Comparison of ENCODE assay signal across 11 mouse cellular contexts in the genomic region with DNA sequence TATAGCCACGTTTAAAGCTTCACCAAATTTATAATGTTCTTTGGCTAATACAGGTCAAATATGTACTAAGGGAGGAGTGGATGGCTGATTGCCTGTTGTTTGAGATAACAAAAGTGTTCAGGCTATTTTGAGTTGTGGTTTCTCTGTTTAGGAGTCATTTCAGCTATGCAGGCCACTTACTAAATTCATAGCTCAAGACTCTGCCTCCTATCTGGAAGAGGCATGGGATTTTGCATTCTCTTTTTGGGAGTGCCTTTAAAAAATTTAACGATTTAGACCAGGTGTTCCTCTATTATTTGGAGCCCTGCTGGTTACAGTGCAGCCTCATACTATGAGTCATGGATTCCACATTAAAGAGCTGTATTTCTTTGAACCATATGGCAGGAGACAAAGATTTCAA. TPM values are rescaled to one million over a fixed set of nuclear protein-coding genes. Genes with fewer than 3 reads are reported as not detected.
DNase-seq lines count a peak whose midpoint lies in the region; ATAC-seq and TF ChIP-seq lines count a peak whose summit lies in the region.
"Had no signal": no experiment of that assay in that cellular context is flagged by ENCODE, and none has a peak within 500 bp of the region (broad histone marks: within the 10 kb centered on the region; RNA-seq: fewer than 3 reads in every experiment).

No protein-coding gene starts in this region.

- intact Hi-C loops in gastrocnemius, postnatal 14 days (cut with DNase I; ENCODE audit: low total_unique reads) = no loop called here

- H3K27ac ChIP-seq in lung, embryonic 15.5 days = peak overlapping the region; percentile 57
- peak overlapping the region; percentile 15 for H3K27ac ChIP-seq in stomach, embryonic 16.5 days (ENCODE audit: low read length)
- H3K27ac ChIP-seq: forebrain, embryonic 15.5 days; hindbrain, embryonic 15.5 days; midbrain, embryonic 12.5 days had no signal

- no peaks in the 10 kb centered on the region for H3K9me3 ChIP-seq in lung, embryonic 15.5 days
- H3K9me3 ChIP-seq in stomach, embryonic 16.5 days (replicated peaks; ENCODE audit: control insufficient read depth, low read length) = no peaks in the 10 kb centered on the region
- H3K9me3 ChIP-seq: forebrain, embryonic 15.5 days; hindbrain, embryonic 15.5 days; midbrain, embryonic 12.5 days had no signal

- H3K4me3 ChIP-seq in lung, embryonic 15.5 days = no peak overlapping the region
- no peak overlapping the region for H3K4me3 ChIP-seq in stomach, embryonic 16.5 days (replicated peaks; ENCODE audit: low read length)
- H3K4me3 ChIP-seq: forebrain, embryonic 15.5 days; hindbrain, embryonic 15.5 days; midbrain, embryonic 12.5 days had no signal

- 32% methylated on average over 2 of the region's 2 CpGs for WGBS in lung, embryonic 15.5 days
- WGBS in stomach, embryonic 16.5 days = 22% methylated on average over 2 of the region's 2 CpGs

- no peaks in the 10 kb centered on the region for H3K36me3 ChIP-seq in lung, embryonic 15.5 days
- no peaks in the 10 kb centered on the region for H3K36me3 ChIP-seq in stomach, embryonic 16.5 days (ENCODE audit: control insufficient read depth, insufficient read depth, low read length)
- H3K36me3 ChIP-seq: forebrain, embryonic 15.5 days; hindbrain, embryonic 15.5 days; midbrain, embryonic 12.5 days had no signal

- CTCF ChIA-PET in Patski (lab: Charles Lee) = interaction anchor here (0.8 to 2.4 kb wide), 5 partner anchors 17 to 53 kb away, joined by 3 to 9 read pairs (median 6); no protein-coding TSS in a partner anchor

- ATAC-seq in lung, embryonic 15.5 days (ENCODE audit: borderline replicate concordance, extremely low read depth, low FRiP score, low TSS enrichment) = no peak
- peak; percentile 33 for ATAC-seq in Patski
- ATAC-seq in hematopoietic stem cell, adult 5-6 weeks (replicated peaks in 1 of 2; ENCODE audit: insufficient read depth in 1 of 2, low FRiP score in 2 of 2, low TSS enrichment in 1 of 2, low read depth in 1 of 2, poor library complexity in 2 of 2, severe bottlenecking in 2 of 2) = peak; percentile 51 to 53; a peak in 2 of 4 replicates
- ATAC-seq in stomach, embryonic 16.5 days (ENCODE audit: insufficient read depth, low FRiP score) = peak; percentile 58; the same call in 1 of the 2 replicates
- ATAC-seq: forebrain, embryonic 15.5 days had no signal

- H3K4me1 ChIP-seq in lung, embryonic 15.5 days = peaks cover 35% of the 10 kb centered on the region
- peaks cover 39% of the 10 kb centered on the region for H3K4me1 ChIP-seq in stomach, embryonic 16.5 days (ENCODE audit: control insufficient read depth, insufficient read depth, low read length)
- H3K4me1 ChIP-seq: hindbrain, embryonic 15.5 days; midbrain, embryonic 12.5 days had no signal

- no peaks in the 10 kb centered on the region for H3K27me3 ChIP-seq in lung, embryonic 15.5 days
- no peaks in the 10 kb centered on the region for H3K27me3 ChIP-seq in Patski
- no peaks in the 10 kb centered on the region for H3K27me3 ChIP-seq in stomach, embryonic 16.5 days (ENCODE audit: control insufficient read depth, insufficient read depth, low read length)
- H3K27me3 ChIP-seq: forebrain, embryonic 15.5 days; hindbrain, embryonic 15.5 days; midbrain, embryonic 12.5 days had no signal

- no peak for DNase-seq in lung, postnatal 10 days
- no peak for DNase-seq in Patski (ENCODE audit: low read depth, low spot score)
- no peak for DNase-seq in gastrocnemius, postnatal 14 days
- DNase-seq in urinary bladder, postnatal 36 days (ENCODE audit: low spot score in 2 of 2) = no peak
- DNase-seq: cerebellum, postnatal 25 days had no signal

- no peak overlapping the region for H3K9ac ChIP-seq in lung, embryonic 15.5 days
- no peak overlapping the region for H3K9ac ChIP-seq in stomach, embryonic 16.5 days (ENCODE audit: low read length)
- H3K9ac ChIP-seq: forebrain, embryonic 15.5 days; hindbrain, embryonic 15.5 days; midbrain, embryonic 12.5 days had no signal

- TF ChIP-seq CTCF in Patski (IDR thresholded peaks at IDR 0.05) = no peak

- no peak overlapping the region for H3K4me2 ChIP-seq in lung, embryonic 15.5 days
- no peak overlapping the region for H3K4me2 ChIP-seq in stomach, embryonic 16.5 days (ENCODE audit: low read depth, low read length)
- H3K4me2 ChIP-seq: forebrain, embryonic 15.5 days; hindbrain, embryonic 15.5 days; midbrain, embryonic 12.5 days had no signal

- in situ Hi-C loops in Patski (cut with MboI; ENCODE audit: low pct_unique_long_range_greater_than_20kb) = no loop called here

- POLR2A ChIA-PET in Patski (lab: Charles Lee) = interaction anchor here (1.1 kb wide), 1 partner anchor 40 kb away, joined by 3 read pairs; no protein-coding TSS in a partner anchor

RNA-seq across cellular contexts. Expression of gene Vcl, which starts 9.2 kb away (rescaled TPM):
- polyA plus RNA-seq in lung, embryonic 15.5 days (2015; fragmentation: Nextera tagmentation; extraction: Ambion mirVana) = 60.2 and 62.7 TPM in 2 replicates
- 255 TPM for polyA plus RNA-seq in Patski (2021)
- 34.2 and 38.8 TPM in 2 replicates for total RNA-seq in hematopoietic stem cell, adult 5-6 weeks (2017)
- 108 and 116 TPM in 2 replicates for polyA plus RNA-seq in stomach, embryonic 16.5 days (2015; fragmentation: Nextera tagmentation; extraction: Ambion mirVana)
- 100 to 1,000 TPM in 1 of 2 experiments, 10 to 100 TPM in 1; 95.8 to 119 TPM for total RNA-seq in gastrocnemius, postnatal 14 days (2021)
